Mouse (Mus musculus): ENCODE measurements around the gene Pam.

Pam gene

DNA sequence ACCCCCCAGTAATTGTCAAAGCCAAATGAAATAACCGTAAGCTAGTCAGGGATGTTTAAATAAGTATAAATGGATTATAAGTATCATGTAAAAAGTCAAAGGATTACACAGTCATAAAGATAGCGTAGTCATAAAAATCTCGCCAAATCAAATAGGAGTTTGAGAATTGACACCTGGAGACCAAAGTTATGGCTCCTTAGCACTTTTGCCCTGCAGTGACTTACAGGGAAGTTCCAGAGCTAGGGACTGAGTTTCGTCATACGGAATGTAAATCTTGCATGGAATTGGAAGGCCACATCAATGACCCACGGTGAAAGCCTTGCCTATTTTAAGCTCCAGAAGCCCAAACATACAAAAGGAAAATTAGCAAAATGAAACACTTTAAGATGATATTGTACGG lies 192.6 kb downstream of the Pam start:
- no peak for DNase-seq

DNA sequence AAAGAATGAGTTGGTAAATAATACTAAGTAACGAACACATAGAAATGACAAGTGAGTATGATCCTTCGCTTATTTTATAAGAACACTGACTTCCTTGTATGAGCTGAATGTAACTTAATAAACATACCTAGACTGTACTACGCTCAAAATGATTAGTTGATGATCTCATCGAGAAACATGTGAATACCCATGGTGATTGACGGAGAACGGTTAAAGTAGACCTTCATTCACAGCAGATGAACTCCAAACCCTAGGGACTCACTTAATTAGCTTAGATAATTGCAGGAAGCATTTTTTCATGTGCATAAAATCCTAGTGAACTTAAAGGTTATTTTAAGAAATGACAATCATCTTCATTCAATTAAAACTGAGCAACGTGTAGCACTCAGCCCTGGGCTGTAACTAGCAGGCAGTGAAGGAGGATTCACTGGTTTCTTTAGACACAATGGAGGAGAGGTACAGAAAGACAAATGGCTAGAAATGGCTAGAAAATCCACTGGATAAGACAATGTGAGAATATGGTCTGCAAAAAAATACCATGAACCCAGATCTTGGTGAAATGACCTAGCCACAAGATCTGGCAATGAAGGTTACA lies 194.8 kb downstream of the Pam start:
- DNase-seq: no peak

DNA sequence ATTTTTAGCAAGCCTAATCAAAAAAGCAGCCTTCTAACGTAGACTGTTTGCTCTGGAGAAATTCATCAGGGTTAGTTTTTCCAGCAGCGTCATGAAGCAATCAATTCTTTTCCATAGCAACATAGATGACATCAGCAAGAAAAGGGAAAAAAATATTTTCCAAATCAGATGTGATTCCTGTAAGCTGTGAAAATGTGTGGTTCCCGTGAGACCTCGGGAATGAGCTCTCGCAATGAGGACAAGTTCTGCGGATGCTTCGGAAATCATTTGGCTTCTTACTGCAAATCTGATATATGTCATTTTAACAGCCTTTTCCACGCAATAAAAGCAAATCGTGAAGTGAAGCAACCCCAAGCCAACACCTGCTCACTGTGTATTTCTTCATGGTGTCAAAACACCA lies 207.9 kb downstream of the Pam start:
- DNase-seq: no peak

DNA sequence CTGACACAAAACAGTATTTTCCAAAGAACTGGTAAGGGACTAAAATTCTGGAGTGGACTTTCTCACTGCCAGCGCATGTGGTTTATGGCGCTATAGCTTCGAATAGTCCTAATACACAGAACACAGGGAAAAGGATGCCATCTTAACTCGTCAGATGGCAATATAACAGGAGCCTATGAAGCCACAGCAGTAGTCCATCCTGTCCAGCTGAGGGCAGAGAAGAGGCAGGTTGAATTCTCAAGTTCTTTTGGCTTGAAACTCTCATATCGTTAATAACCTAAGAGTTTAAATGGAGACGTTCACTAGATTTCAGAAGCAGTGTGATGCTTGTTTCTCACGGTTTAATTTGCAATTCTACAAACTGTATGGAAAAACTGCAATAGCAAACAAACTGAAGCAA lies 211.9 kb downstream of the Pam start:
- no peak for DNase-seq

DNA sequence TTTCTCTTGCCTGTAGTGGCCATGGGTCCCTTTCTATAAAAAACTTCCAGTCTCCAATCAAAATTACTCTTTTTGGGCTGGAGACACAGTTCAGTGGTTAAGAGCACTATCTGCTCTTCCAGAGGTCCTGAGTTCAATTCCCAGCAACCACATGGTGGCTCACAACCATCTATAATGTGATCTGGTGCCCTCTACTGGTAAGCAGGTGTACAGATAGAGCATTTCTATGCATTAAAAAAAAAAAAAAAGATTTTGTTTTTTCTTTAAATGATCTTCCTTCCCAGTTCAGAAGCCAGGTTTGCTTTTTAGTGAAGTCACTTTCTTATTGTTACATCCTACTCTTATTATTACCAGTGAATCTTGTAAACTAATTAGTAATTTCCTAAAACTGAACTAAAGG lies 218.4 kb downstream of the Pam start:
- DNase-seq: no peak

DNA sequence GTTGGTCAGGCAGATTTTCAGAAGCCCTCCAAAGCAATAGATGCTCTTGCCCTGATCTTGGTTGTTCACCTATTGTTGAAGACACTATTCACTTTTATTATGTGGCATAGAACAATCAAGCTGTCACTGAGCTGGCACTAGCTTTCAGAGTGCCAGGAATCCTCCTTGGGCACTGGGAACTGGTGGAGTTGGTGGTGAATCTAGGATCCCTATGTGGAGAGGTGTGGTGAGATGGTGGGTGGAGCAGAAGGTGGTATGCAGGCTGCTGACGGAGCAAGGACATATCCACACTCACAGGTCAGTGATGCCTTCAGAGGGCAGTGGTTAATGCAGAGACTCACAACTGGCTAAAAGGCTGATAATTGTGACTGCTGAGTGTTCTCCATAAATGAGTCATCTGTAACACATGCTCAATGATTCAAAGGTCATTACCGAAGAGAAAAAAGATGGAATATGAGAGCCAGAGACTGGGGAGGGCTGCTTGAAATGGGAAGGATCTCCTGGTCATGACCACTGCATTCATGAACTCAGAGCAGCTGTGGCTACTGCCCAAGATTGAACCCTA lies 221.9 kb downstream of the Pam start:
- DNase-seq: no peak

DNA sequence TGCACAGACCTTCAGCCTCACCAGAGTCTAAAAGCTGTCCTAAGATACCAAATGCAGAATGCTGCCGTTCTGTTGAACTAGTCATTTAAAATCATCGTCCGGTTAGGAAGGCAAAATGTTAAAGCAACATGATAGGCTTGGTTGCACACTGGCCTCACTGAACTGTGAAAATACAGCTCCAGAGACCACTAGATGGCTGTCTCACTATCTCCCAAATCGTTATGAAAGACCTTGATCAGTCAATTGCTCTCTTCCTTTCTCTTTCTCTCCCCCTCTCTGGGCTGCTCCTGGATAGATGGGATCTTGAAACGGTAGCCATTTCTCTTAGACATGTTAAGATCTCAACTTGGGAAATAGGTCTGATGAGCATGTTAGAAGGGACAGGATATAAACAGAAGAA lies 223.0 kb downstream of the Pam start:
- DNase-seq: no peak

DNA sequence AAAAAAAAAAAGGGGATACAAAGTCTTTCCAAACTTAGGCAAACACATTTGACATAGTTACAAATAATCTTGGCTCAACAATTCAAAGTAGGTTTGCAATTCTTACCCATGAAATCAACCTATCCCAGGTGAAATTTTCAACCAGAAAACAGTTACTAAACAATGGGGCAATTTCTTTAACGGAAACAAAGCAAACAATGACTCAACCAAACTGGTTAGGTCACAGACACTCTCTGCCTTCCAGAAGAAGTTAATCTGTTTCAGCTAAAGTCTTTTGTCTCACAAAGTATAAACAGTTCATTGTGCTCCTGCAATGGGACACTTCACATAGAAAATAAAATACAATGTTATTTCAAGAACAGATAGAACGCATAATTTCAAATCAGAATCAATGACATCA lies 223.4 kb downstream of the Pam start:
- DNase-seq: no peak

DNA sequence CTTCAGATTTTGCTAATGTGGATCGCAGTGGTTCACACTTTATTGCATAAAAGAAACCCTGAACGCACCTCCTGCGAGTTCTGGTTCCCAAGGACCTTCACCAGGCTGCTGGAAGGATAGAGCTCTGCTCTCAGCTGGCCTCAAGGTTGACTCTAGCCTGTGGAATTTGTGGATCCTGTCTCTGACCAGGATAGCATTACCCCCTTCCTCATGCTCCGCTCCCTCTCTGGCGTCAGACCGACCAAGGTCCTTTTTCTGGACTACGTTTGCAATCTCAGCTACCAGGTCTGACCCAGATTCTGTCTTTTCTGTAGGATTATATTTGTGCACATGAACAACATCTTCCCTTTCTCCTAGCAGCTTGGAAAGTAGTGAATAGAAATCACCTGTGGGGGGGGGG lies 231.3 kb downstream of the Pam start:
- no peak for DNase-seq

DNA sequence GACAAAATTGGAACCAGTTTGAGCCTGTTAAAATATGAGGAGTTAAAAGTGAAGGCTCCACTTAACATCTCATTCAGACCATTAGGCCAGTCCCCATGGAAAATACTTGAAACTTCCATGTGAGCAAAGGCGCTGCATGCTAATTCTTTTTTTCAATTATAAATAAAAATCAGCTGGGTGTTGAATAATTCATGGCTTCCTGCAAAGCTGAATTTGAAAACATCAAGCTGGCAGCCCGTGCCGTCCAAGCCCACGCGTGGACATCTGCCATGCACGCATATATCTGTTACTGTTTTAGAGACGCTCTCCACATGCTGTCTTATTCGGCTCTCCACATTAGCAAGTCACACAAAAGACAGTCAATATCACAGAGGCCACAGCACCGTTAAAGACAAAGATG lies 232.3 kb downstream of the Pam start:
- peak; percentile 89 for DNase-seq

DNA sequence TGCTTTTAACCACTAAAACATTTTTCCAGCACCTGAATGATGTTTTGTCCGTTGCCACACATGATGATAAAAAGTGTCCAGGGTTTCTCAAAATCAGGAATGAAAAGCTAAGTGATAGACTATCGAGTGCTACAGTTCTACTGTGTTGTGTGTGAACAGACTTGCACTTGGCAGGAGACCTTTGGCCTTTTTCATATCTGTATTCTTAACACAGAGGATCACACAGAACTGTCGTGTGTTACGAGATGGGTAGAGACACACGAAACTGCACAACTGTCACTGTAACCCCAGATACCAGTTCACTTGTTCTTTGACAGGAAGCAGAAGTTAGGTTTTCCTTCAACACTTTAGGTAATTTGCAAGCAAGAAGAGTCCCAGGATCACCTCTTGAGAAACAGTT lies 232.7 kb downstream of the Pam start:
- DNase-seq: no peak

DNA sequence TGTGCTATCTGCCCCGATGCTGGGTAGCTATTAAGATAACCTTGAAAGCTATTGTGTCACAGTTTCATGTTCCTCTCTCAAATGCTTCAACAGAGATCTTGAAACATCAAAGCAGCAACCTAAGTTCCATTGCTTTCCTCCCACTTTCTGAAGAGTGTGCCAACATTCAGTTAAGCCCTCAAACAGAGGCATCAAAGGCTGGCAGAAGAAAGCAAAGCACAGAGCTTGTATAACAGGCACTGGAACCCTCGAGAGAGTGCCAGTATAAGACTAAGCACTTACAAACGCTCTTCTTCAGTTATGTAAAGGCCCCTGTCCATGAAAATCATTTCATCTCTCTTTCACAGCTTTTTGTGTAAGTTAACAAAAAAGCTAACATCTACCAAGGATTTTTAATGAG lies 241.2 kb downstream of the Pam start:
- peak; percentile 41 for DNase-seq

DNA sequence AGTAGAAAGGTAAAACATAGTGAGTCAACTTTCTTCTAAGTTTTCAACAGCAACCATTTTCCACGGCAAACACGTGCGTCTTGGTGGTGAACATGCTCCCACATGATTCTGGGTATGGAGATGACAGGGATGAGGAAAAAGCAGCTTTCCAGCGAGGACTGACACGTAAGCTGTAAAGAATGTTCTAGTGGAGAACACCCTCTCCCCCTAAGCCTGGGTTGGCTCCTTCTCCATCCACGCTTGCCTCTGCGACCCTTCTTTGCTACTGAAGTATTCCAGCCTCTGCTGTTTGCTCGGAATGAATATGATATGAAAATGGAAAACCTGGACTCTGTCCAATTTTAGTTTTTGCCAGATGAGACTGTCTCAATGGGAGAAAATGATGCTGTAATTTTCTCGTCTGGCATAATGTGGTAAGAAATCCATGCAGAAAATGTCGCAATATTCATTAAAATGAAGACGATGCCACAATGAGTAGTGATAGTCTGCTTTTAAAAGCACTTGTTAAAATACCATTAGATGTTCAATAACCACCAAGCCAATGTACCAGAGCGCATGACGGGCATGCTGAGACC lies 243.8 kb downstream of the Pam start:
- DNase-seq: no peak

DNA sequence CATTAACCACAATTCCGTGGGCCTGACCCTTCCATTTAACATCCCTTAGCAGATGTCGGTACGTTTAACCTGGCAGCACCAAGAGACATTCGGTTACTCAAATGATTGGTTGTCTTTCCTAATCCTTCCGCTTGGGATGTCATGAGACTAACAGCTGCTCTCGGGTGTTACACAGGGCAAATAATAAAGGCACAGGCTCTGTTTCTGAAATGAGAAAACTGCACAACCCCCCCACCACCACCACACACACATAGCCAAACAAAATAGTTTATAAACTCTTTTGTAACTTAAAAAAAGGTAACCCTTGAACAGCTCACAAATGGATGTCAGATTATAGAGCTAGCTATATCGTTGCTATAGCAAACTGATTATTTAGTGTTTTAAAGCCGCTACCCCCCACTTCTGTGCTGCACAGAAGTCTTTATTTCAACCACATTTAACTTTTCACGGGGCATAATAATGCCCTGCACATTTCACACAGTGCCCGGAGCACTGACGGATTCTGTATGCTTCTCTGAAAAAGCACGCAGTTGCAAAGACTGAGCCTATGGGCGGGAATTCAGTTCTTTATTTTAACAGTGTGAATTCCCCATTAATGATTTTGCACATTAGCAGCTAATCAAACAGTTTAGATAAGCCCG lies 246.7 kb downstream of the Pam start:
- no peak for DNase-seq

DNA sequence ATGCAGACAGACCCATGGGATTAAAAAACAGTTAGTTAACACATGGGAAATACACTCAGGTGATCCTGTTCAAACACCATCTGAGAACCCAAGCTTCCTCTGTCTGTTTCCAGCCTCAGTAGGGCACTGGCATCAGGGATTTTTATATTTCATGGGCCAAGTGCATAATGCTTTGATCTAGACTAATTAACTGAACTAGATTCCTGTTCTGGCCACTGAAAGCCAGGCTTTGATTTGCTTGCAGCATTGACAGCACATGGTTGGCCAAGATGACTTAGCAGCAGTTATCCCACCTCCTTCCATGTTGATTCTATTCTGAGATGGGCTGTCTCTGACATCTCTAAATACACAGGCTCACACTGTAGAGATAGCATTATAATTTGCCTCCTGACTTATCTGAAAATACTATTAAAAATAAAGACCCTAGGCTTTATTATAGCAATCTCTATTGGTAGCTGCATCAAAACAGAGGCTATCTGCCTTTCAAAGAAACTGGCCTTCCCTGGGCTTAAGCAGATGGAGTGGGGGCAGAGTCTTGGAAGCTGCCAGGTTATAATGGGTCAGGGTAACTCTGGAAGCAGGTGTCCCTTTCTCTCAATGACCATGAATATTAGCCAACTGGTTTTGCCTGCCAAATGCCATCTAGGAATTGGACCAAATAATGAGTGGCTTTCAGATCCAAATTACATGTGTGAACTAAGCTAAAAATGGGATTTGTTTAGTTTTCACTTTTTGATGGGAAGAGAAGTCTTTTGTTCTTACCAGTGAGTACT lies 252.0 kb downstream of the Pam start:
- no peak for DNase-seq

DNA sequence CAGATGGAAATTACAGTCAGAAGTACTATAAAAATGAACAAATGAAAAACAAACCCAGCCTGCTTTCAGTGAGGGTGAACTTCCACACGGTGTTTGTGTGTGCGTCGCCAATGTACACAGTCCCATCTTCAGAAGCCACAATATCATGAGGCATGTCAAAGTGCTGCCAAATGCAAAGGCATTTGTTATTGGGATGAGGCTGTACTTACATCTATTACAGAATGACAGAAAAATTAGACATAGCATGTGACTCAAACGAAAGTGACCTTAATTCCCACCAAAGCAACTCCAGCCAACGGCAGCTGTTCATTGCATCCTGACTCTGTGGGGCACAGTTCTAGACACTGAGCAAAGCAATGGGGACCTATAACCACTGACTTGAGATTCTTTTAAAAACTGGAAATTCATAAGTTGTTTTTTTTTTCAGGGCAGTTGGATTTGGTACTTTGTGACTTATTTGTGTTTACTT lies 261.1 kb downstream of the Pam start:
- no peak for DNase-seq

DNA sequence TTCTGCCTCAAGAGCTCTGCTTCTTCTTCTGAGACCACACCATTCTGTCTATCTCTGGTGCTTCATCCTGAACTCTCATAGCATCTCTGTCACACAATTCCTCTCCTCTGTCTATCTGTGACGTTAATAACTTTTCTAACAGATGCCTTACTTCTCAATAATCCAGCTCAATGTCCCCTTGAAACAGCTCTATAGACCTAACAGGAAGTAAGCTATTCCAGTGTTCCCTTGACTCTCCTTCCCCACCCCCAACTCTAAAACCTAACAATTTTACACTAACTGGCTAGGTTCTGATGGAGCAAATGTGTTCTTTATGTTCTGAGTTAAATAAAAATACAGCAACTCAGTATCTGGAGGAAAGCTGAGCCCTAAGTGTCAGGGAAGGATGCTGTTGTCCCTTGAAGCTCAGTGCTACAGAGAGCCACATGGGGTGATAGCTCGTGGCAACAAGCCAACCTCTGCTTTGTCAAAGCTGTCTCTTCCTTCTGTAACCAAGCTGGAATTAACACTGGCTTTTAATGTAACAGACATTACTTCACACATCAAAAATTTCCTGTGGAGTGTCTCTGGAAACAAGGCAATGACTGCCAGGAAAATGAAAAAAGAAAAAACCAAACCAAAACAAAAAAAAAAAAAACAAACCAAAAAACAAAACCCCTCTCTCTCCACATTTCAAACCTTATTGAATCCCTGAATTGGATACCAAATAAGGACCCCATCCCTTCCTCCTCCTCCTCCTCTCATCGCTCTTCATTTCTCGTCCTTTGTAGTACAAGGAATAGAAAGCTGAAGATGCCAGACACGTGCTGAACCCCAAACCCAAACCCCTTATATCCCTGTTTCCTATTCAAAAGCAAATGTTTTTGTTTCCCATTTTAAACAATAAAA lies 261.7 kb downstream of the Pam start:
- DNase-seq: peak; percentile 27

DNA sequence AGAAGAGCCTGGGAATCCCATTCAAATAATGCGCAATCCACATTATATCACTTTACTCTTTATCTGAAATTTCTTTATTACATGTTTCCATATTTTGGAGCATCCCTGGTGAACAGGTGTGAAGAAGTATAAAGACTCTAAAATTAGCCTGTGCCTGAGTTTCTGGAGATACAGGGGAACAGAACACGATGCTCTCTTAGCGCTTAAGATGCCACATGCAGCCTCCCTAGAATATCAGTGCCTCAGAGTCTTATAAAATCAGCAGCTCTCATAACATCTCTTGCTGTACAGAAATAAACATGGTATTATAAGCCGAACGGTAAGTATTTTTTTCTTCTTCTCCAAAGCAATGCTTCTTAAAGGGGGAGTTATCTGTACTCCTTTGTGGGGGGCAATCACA lies 267.4 kb downstream of the Pam start:
- DNase-seq: no peak

DNA sequence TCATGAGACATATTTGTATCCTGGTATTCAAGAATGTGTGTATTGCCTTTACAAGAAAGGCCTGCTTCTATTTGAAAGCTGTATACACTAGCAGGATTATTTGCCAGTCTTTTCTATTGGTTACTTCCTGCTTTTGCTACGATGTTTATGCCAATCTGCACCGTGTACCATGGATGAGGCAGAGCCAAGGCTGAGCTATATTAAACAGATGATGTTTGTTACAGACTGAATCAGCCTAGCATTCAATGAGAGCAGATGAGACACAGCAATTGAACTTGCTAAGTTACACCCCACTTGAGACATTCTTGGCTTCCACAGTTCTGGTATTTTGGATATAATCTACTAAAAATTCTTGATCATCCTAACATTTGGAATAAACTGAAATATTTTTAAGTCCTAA lies 267.9 kb downstream of the Pam start:
- DNase-seq: peak; percentile 34

DNA sequence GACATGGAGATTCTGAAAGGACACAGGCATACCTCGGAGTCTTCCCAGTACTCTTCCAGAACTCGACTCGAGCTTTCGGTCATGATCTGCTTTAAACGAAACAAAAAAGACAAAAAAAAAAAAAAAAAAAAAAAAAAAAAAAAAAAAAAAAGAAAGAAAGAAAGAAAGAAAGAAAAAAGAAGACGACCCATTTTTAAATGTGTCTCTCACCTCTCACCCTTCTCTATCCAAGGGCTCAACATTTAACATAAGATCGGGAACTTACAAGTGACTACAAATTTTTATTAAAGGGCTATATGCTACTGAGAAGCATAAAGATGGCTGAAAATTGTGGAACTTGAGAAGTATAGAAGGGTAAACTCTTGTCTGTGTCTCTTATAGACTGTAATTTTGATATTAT lies 272.5 kb downstream of the Pam start:
- DNase-seq: no peak

DNA sequence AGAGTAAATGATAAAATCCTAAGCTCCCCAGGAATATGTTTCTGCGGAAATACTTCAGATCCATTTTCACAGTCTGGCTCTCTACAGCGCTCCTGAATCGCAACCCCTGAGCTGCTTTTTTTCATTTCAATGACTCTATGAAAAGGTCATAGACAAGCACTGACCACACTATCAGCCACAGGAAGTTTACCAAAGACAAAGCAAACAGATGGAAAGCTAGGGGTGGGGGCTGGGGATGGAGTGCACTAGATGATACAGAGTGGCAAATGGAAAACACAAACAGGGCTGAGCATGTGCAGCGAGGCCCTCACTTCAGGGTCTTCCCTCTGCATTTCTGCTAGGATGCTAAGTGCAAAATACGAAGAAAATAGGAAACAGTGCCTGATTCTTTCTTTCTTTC lies 273.2 kb downstream of the Pam start:
- DNase-seq: no peak

DNA sequence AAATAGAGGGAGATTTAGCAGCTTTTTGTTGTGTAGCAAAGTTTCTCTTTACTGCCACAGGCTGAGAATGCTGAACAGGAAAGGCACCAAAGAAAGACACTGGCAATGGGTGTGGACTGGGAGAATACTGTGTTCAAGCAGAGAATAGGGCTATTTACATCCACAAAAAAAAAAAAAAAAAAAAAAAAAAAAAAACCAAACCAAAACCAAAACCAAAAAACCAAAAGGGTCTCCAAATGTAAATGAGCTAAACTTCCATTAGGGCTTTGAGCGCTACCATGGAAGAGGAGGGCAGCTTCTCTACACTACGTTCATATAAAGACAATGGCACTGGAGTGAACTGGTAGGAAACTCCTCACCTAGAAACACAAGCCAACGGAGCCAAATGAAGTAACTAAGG lies 274.2 kb downstream of the Pam start:
- no peak for DNase-seq
